Mouse (Mus musculus) myocyte (in vitro differentiated cells): ENCODE measurements around the gene Asic2.

Experiments
- CEBPB ChIP-seq: IDR thresholded peaks from 2 replicates; pipeline ENCODE4 v1.6.1; 2011; ENCODE audit warnings: mild to moderate bottlenecking, moderate library complexity; ENCODE audit not compliant: poor library complexity, insufficient read depth, severe bottlenecking
- MYOD1 ChIP-seq, 3 experiments: IDR thresholded peaks; one replicate each; pipeline ENCODE4 v1.6.1; 2011; ENCODE audit warnings: control low read depth in 2 of 3, low read depth in 2 of 3, mild to moderate bottlenecking in 2 of 3, moderate library complexity in 1 of 3; ENCODE audit not compliant: insufficient read length in 2 of 3, control insufficient read depth in 1 of 3
- MYOG ChIP-seq, 3 experiments: IDR thresholded peaks; one replicate each; pipeline ENCODE4 v1.6.1; 2011; ENCODE audit warnings: control low read depth in 2 of 3, low read depth in 2 of 3, mild to moderate bottlenecking in 2 of 3; ENCODE audit not compliant: insufficient read length in 2 of 3, control insufficient read depth in 1 of 3, insufficient read depth in 1 of 3
- POLR2A ChIP-seq: IDR thresholded peaks from one replicate; pipeline ENCODE4 v1.6.1; 2011; ENCODE audit warnings: low read depth, mild to moderate bottlenecking, control low read depth, moderate library complexity; ENCODE audit not compliant: insufficient read length
- POLR2AphosphoS2 ChIP-seq: IDR thresholded peaks from one replicate; pipeline ENCODE4 v1.6.1; 2011; ENCODE audit warnings: low read depth, control low read depth; ENCODE audit not compliant: insufficient read length
- TCF12 ChIP-seq: IDR thresholded peaks from one replicate; pipeline ENCODE4 v1.6.1; 2011; ENCODE audit warnings: mild to moderate bottlenecking, control low read depth; ENCODE audit not compliant: poor library complexity, insufficient read depth, severe bottlenecking

- TF ChIP-seq TCF12 (no peak), POLR2AphosphoS2 (no peak), MYOD1 (IDR thresholded peaks at IDR 0.05; ENCODE audit: control insufficient read depth in 1 of 3, insufficient read length in 2 of 3, low read depth in 2 of 3) (no peak), POLR2A (no peak), CEBPB (no peak), MYOG (IDR thresholded peaks at IDR 0.05; ENCODE audit: control insufficient read depth in 1 of 3, insufficient read depth in 1 of 3, insufficient read length in 2 of 3, low read depth in 2 of 3) (no peak)
Measured at GRCm38 (mm10) chr11:81612798-81613540, 355.3 kb downstream of the Asic2 start.
